Mouse (Mus musculus) megakaryocyte, embryonic 14.5 days (primary cell): ENCODE measurements at regions not wholly inside any gene's neighbourhood (a gene's known extent, or its start where the extent isn't known, plus 50 kb on each side); places are given as distances from the start of the nearest gene placed in this dataset.

ENCODE experiments used
- FLI1 ChIP-seq: IDR thresholded peaks from 2 replicates; pipeline ENCODE4 v1.6.1; 2012; ENCODE audit warnings: low read length, inconsistent platforms, mixed read lengths
- GATA1 ChIP-seq: IDR thresholded peaks from 3 replicates; pipeline ENCODE4 v1.6.1; 2012; ENCODE audit warnings: mixed read lengths, low read length, inconsistent platforms, borderline replicate concordance

- TF ChIP-seq GATA1 (no peak), FLI1 (no peak)
These were observed 103.9 kb upstream of the Cmc1 start for GRCm38 (mm10) chr9:118253829-118254228.
